Mouse (Mus musculus): ENCODE data around the gene Npffr2. TPM values are rescaled to one million over a fixed set of nuclear protein-coding genes. Genes with fewer than 3 reads are reported as not detected.

Npffr2 gene
- polyA plus RNA-seq, 1 experiment from 2014 or later, result 0.16 TPM

DNA sequence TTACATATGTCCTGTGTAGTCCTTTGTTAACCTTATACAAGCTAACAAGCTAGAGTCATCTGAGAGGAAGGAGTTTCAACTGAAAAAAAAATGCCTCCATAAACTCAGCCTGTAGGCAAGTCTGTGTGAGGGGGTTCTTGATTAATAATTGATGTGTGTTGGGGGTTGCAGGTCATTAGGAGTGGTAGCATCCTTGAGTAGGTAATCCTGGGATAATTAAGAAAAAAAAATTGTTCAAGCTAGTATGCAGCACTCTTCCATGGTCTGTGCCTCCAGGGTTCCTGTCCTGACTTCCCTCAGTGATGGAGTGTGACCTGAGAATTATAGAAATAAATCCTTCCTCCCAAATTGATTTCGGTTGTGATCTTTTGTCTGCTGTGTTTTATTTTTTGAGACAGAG lies 52.0 kb downstream of the Npffr2 start:
- H3K27me3 ChIP-seq (replicated peaks; ENCODE audit: insufficient read depth, low read length), result no peaks in the 10 kb centered on the region
- no peak for DNase-seq (ENCODE audit: low spot score)
- H3K36me3 ChIP-seq (ENCODE audit: insufficient read depth, low read length), result no peaks in the 10 kb centered on the region
- ATAC-seq, result no peak
- no peaks in the 10 kb centered on the region for H3K9me3 ChIP-seq (ENCODE audit: low read length)
- WGBS, result 90% methylated on average over 1 of the region's 1 CpGs
- no peak overlapping the region for H3K4me3 ChIP-seq (ENCODE audit: low read depth, low read length)
- no peaks in the 10 kb centered on the region for H3K4me1 ChIP-seq (ENCODE audit: insufficient read depth, low read depth, low read length)
- H3K27ac ChIP-seq (ENCODE audit: low read length), result no peak overlapping the region
- H3K9ac ChIP-seq (replicated peaks; ENCODE audit: low read depth), result no peak overlapping the region
- no peak overlapping the region for H3K4me2 ChIP-seq (replicated peaks; ENCODE audit: low read depth, low read length)
- TF ChIP-seq CTCF (IDR thresholded peaks at IDR 0.05) (no peak), EP300 (IDR thresholded peaks at IDR 0.05) (no peak)

DNA sequence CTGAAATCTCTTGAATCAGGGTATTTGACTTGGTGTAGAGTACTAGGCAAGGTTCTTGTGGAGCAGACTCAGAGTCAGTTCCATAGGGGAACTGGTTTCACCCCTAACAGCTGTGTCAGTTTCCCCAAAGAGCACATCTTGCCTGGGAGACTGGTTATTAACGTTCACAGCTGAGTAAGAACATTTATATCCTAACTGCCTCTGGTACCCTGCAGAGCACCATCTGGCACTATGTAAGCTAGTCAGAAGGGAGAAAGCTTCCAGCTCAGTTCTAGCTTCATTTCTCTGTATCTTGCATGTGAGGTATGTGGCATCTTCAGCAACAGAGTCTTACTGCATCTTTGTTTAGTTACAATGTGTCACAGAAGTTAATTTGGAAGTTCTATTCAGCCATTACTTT lies 53.9 kb downstream of the Npffr2 start:
- ATAC-seq, result no peak
- Histone ChIP-seq H3K4me1 (ENCODE audit: insufficient read depth, low read depth, low read length) (no peaks in the 10 kb centered on the region), H3K36me3 (ENCODE audit: insufficient read depth, low read length) (no peaks in the 10 kb centered on the region), H3K4me2 (replicated peaks; ENCODE audit: low read depth, low read length) (no peak overlapping the region), H3K4me3 (ENCODE audit: low read depth, low read length) (no peak overlapping the region), H3K27me3 (replicated peaks; ENCODE audit: insufficient read depth, low read length) (no peaks in the 10 kb centered on the region), H3K27ac (ENCODE audit: low read length) (no peak overlapping the region), H3K9ac (replicated peaks; ENCODE audit: low read depth) (no peak overlapping the region), H3K9me3 (ENCODE audit: low read length) (no peaks in the 10 kb centered on the region)
- WGBS, result 43% methylated on average over 1 of the region's 1 CpGs
- no peak for DNase-seq (ENCODE audit: low spot score)
- TF ChIP-seq CTCF (IDR thresholded peaks at IDR 0.05), result no peak
- no peak for TF ChIP-seq EP300 (IDR thresholded peaks at IDR 0.05)

DNA sequence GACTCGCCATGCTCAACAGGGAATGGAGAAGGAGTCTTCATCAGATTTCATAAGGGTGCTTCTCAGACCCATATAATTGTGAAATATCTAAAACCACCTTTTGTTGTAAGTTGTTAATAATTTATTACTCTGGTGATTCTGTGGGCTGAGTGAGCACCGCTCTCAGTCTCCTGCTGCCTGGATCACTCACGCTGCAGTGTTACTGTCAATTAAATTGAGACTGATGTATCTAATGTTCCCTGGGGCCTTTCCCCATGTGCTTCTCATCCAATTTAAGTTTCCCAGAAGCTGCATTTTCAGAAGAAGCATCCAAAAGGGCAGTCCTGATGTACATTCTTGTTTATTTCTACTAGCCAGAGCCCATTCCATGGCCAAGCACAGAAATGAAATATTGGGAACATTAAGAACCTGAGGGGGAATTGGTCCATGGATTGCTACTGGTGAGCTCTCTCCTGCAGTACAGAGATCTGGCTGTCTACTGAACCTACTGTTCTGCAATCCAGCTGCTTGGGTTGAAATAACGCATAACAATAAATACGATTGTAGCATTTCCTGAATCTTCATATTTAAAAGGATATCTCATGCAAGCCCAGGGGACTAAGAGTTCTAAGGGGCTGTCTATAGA lies 54.6 kb downstream of the Npffr2 start:
- TF ChIP-seq EP300 (IDR thresholded peaks at IDR 0.05) (no peak), CTCF (IDR thresholded peaks at IDR 0.05) (no peak)
- WGBS, result 75% methylated on average over 5 of the region's 5 CpGs
- no peak for ATAC-seq

DNA sequence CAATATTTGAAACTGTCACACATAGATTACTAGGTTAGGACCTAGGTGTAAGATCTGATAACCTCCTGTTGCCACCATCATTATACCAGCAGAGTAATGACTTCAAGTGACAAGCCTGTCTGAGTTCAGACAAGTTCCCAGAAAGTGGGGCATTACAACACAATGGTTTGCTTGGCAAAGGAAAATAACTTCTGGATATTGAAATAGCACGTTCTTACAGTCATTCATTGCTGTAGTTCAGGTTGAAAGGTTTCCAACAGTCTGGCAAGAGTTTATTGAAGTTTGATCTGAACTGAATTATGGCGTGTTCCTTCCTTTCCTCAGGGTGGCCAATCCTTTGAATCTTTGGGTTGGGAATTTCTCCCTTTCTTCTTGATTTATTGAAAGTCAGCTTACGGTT lies 57.8 kb downstream of the Npffr2 start:
- WGBS, result 73% methylated on average over 3 of the region's 3 CpGs
- TF ChIP-seq CTCF (IDR thresholded peaks at IDR 0.05) (no peak), EP300 (IDR thresholded peaks at IDR 0.05) (no peak)
- Histone ChIP-seq H3K36me3 (ENCODE audit: insufficient read depth, low read length) (no peaks in the 10 kb centered on the region), H3K4me1 (ENCODE audit: insufficient read depth, low read depth, low read length) (no peaks in the 10 kb centered on the region), H3K4me3 (ENCODE audit: low read depth, low read length) (no peak overlapping the region), H3K9me3 (ENCODE audit: low read length) (no peaks in the 10 kb centered on the region), H3K4me2 (replicated peaks; ENCODE audit: low read depth, low read length) (no peak overlapping the region), H3K27ac (ENCODE audit: low read length) (no peak overlapping the region), H3K9ac (replicated peaks; ENCODE audit: low read depth) (no peak overlapping the region), H3K27me3 (replicated peaks; ENCODE audit: insufficient read depth, low read length) (no peaks in the 10 kb centered on the region)
- DNase-seq (ENCODE audit: low spot score) (no peak), ATAC-seq (no peak)

More for the DNA sequence above, 54.6 kb downstream of the Npffr2 start:
- Histone ChIP-seq H3K9me3 (ENCODE audit: low read length) (no peaks in the 10 kb centered on the region), H3K4me2 (replicated peaks; ENCODE audit: low read depth, low read length) (no peak overlapping the region), H3K27ac (ENCODE audit: low read length) (no peak overlapping the region), H3K4me3 (ENCODE audit: low read depth, low read length) (no peak overlapping the region), H3K4me1 (ENCODE audit: insufficient read depth, low read depth, low read length) (no peaks in the 10 kb centered on the region), H3K36me3 (ENCODE audit: insufficient read depth, low read length) (no peaks in the 10 kb centered on the region), H3K9ac (replicated peaks; ENCODE audit: low read depth) (no peak overlapping the region), H3K27me3 (replicated peaks; ENCODE audit: insufficient read depth, low read length) (no peaks in the 10 kb centered on the region)
- no peak for DNase-seq (ENCODE audit: low spot score)

DNA sequence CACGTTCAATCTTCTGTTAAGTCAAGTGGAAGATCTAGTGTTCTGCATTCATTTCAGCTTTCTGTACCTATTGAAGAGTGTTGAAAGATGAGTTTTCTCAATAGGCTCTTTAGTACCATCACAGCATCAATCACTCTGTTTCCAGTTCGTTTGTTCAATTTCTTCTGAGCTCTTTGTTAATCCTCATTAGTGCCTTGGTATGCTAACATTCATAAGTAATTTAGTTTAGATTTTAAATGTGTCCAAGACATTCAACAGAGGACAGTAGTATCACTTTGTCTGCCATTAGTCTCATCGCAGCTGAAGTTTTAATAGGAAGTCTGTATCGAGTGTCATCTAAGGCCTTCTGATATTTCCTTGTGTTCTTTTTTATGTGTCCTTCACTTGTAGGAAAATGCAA lies 65.1 kb downstream of the Npffr2 start:
- ATAC-seq (no peak), DNase-seq (ENCODE audit: low spot score) (no peak)
- Histone ChIP-seq H3K9me3 (ENCODE audit: low read length) (no peaks in the 10 kb centered on the region), H3K27me3 (replicated peaks; ENCODE audit: insufficient read depth, low read length) (no peaks in the 10 kb centered on the region), H3K4me3 (ENCODE audit: low read depth, low read length) (no peak overlapping the region), H3K9ac (replicated peaks; ENCODE audit: low read depth) (no peak overlapping the region), H3K4me2 (replicated peaks; ENCODE audit: low read depth, low read length) (no peak overlapping the region), H3K4me1 (ENCODE audit: insufficient read depth, low read depth, low read length) (no peaks in the 10 kb centered on the region), H3K27ac (ENCODE audit: low read length) (no peak overlapping the region), H3K36me3 (ENCODE audit: insufficient read depth, low read length) (no peaks in the 10 kb centered on the region)
- 77% methylated on average over 4 of the region's 4 CpGs for WGBS
- TF ChIP-seq CTCF (IDR thresholded peaks at IDR 0.05) (no peak), EP300 (IDR thresholded peaks at IDR 0.05) (no peak)

DNA sequence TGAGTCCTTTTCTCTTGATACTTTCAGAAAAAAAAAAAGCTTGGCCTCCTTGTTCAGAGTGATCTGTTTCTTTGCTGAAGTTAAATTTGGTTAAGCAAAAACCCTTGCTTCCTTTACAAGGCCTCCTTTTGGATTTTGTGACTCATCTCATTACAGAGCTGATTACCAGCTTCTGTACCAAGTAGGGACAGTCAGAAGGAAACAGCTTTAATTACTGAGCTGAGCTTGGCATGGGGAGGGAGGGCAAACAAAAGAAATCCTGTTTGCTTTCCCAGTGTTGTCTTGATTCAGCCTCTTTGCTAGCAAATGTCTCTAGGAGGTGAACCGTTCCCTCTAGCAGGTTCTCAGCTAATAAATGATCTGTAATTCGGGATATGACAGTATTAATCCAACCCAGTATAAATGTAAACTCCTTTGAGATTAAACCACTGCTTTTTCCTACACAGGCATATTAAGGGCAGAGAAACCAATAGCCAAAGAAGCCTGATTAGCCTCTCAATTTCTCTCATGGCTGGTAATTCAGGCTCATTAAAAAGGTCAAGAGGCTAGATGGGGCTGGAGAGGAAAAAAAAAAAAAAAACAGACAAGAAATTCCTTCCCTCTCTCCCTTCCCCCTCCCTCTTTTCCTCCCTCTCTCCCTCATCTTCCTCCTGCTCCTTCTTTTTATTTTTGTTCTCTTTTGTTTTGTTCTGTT lies 84.2 kb downstream of the Npffr2 start:
- no peaks in the 10 kb centered on the region for H3K4me1 ChIP-seq (ENCODE audit: insufficient read depth, low read depth, low read length)
- 55% methylated on average over 2 of the region's 2 CpGs for WGBS
- ATAC-seq (no peak), DNase-seq (ENCODE audit: low spot score) (no peak)
- no peak overlapping the region for H3K4me3 ChIP-seq (ENCODE audit: low read depth, low read length)
- TF ChIP-seq CTCF (IDR thresholded peaks at IDR 0.05) (no peak), EP300 (IDR thresholded peaks at IDR 0.05) (no peak)
- H3K9ac ChIP-seq (replicated peaks; ENCODE audit: low read depth), result no peak overlapping the region
- H3K9me3 ChIP-seq (ENCODE audit: low read length), result no peaks in the 10 kb centered on the region
- H3K27me3 ChIP-seq (replicated peaks; ENCODE audit: insufficient read depth, low read length), result no peaks in the 10 kb centered on the region
- no peak overlapping the region for H3K4me2 ChIP-seq (replicated peaks; ENCODE audit: low read depth, low read length)
- H3K27ac ChIP-seq (ENCODE audit: low read length), result no peak overlapping the region
- no peaks in the 10 kb centered on the region for H3K36me3 ChIP-seq (ENCODE audit: insufficient read depth, low read length)
